Mouse (Mus musculus) B cell, adult 2 months (primary cell): Measurements from ENCODE around the gene Vwa1.
A peak's percentile ranks its signal among the peaks of the same experiment; 100 is the strongest.
"Not testable (repeated sequence)": the region's sequence is repeated elsewhere in the genome, so short reads cannot be mapped to it uniquely, and the experiment has no call there.

Source experiments
- DNase-seq, 2 experiments: peaks; one replicate each; pipeline ENCODE4 v3.0.0; 2022

The Vwa1 gene

GRCm38 (mm10) chr4:155774280-155774754, at the start of gene Vwa1:
TSS of gene Vwa1 (minus strand) at chr4:155774698.
- DNase-seq = peak; percentile 88 to 92

- DNase-seq = no peak
Measured at GRCm38 (mm10) chr4:155823443-155823842, 48.9 kb upstream of the Vwa1 start.

GRCm38 (mm10) chr4:155821025-155821424, 46.5 kb upstream of the Vwa1 start:
- DNase-seq = peak; percentile 59 to 68

GRCm38 (mm10) chr4:155817533-155817932, 43.0 kb upstream of the Vwa1 start:
- DNase-seq = no peak

- DNase-seq = peak; percentile 38 to 47
Measured at GRCm38 (mm10) chr4:155812665-155813181, 38.2 kb upstream of the Vwa1 start.

- DNase-seq = peak; percentile 91 to 92
Measured at GRCm38 (mm10) chr4:155811929-155812664, 37.6 kb upstream of the Vwa1 start, which contains the start of gene Ccnl2. TSS of gene Ccnl2 (plus strand) at chr4:155812489.

GRCm38 (mm10) chr4:155807841-155808240, 33.3 kb upstream of the Vwa1 start:
- DNase-seq = no peak

GRCm38 (mm10) chr4:155803340-155804041, 29.0 kb upstream of the Vwa1 start:
- DNase-seq = peak; percentile 96 to 97

- DNase-seq = peak; percentile 29 to 35
Measured at GRCm38 (mm10) chr4:155802741-155803339, 28.3 kb upstream of the Vwa1 start, which contains the start of gene Mrpl20. TSS of gene Mrpl20 (plus strand) at chr4:155802878.

- no peak for DNase-seq
Measured at GRCm38 (mm10) chr4:155802075-155802474, 27.6 kb upstream of the Vwa1 start.

GRCm38 (mm10) chr4:155793730-155794129, 19.2 kb upstream of the Vwa1 start:
- no peak for DNase-seq

GRCm38 (mm10) chr4:155791240-155791933, 16.9 kb upstream of the Vwa1 start:
- no peak for DNase-seq

GRCm38 (mm10) chr4:155790650-155791161, 16.2 kb upstream of the Vwa1 start:
- DNase-seq = no peak

- no peak for DNase-seq
Measured at GRCm38 (mm10) chr4:155790021-155790489, 15.6 kb upstream of the Vwa1 start, which contains the start of gene Ankrd65. TSS of gene Ankrd65 (plus strand) at chr4:155790439.

GRCm38 (mm10) chr4:155788833-155789232, 14.3 kb upstream of the Vwa1 start:
- not testable (repeated sequence) for DNase-seq

- no peak for DNase-seq
Measured at GRCm38 (mm10) chr4:155788300-155788699, 13.8 kb upstream of the Vwa1 start.

- DNase-seq = no peak
Measured at GRCm38 (mm10) chr4:155785819-155786218, 11.3 kb upstream of the Vwa1 start, which contains the start of gene Tmem88b. TSS of gene Tmem88b (minus strand) at chr4:155785874.

GRCm38 (mm10) chr4:155785246-155785645, 10.7 kb upstream of the Vwa1 start:
- DNase-seq = no peak

- DNase-seq = peak; percentile 70 to 72
Measured at GRCm38 (mm10) chr4:155784081-155784701, 9.7 kb upstream of the Vwa1 start.

- DNase-seq = no peak
Measured at GRCm38 (mm10) chr4:155783486-155784080, 9.1 kb upstream of the Vwa1 start.

- DNase-seq = no peak
Measured at GRCm38 (mm10) chr4:155780895-155781294, 6.4 kb upstream of the Vwa1 start.
